Mouse (Mus musculus) gastrocnemius, adult 2 months (tissue): ENCODE measurements around the gene B3gntl1. TPM values are rescaled to one million over a fixed set of nuclear protein-coding genes. Genes with fewer than 3 reads are reported as not detected.

Source experiments
- DNase-seq: peaks from one replicate; pipeline ENCODE4 v3.0.0; 2022
- H3K27ac ChIP-seq: fragments of 200-600 bp; 2 replicates; pipeline ENCODE4 v1.8.1; 2022; ENCODE audit warnings: mild to moderate bottlenecking
- H3K4me3 ChIP-seq: fragments of 200-600 bp; 2 replicates; pipeline ENCODE4 v1.8.1; 2022; ENCODE audit warnings: mild to moderate bottlenecking, moderate library complexity
- CTCF ChIP-seq: fragments of 200-600 bp; IDR thresholded peaks from 2 replicates; pipeline ENCODE4 v1.8.1; 2022; ENCODE audit warnings: antibody characterized with exemption, mild to moderate bottlenecking, moderate library complexity
- intact Hi-C: fragments of 180-260 bp; cut with DNase I; formaldehyde crosslinking; loops from one replicate; pipeline ENCODE4 v1.15.1; 2025
- total RNA-seq, 2 experiments: library from RNA; stranded (reverse); gene quantifications; 2 replicates each; pipeline ENCODE4 v1.2.3; 2021

B3gntl1 gene
- total RNA-seq, 2 experiments from 2014 or later = 2.2 to 3.0 TPM

DNA sequence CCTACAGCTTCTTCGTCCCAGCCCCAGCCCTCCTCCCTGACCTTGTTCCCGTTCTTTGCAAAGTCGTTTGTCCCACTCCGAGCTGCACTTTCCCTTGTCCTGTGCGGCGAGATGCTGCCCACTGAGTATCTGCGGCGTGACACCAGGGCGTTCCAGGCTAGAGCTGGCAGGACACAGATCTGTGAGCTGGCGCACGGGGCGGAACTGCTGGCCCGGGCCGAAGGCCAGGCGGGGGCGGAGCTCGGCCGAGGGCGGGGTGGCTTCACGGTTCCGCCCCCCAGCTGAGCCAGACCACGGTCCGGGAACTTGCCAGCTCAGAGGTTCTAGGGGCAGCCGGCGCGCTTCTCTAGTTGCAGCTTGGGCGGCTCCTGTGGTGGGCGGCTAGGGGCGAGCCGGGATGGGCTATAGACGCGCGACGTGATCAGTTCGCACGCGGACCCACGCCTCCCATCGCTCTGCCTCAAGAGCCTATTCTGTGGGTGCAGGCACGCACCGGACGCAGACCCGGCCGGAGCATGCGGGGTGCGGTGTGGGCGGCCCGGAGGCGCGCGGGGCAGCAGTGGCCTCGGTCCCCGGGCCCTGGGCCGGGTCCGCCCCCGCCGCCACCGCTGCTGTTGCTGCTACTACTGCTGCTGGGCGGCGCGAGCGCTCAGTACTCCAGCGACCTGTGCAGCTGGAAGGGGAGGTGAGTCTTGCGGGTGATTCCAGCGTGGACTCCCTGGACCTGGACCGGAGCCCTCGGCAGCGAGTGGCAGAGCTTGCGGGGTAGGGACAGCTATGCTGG is 29.4 kb upstream of the B3gntl1 start:
- intact Hi-C loops = loop anchor here (1.0 to 5.0 kb wide), 3 partner anchors 29 to 105 kb away; partner anchors contain the start of gene B3gntl1
- H3K27ac ChIP-seq = peak overlapping the region; percentile 91
- TF ChIP-seq CTCF = no peak
- peak; percentile 98 for DNase-seq
- peak overlapping the region; percentile 76 for H3K4me3 ChIP-seq

DNA sequence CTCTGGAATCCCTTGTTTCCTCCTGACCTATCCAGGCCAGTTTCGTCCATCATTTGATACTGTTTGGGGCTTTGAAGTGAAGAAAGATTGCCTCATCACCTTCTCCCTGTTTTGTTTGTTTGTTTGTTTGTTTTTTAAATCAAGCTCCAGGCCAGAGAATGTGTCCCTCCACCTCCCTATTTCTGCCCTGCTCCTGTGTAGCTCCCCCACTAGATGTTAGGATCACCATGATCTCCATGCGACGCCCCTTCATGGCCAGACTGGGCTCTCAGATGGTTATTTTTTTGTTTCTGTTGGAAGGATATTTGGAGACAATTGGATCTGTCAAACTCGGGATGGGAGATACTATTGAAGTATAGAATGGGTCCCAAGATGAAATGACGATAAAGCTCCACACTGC is 28.3 kb upstream of the B3gntl1 start, which contains the start of gene Metrnl:
Gene Metrnl (plus strand): TSS at position 301 of the 400 bp plus-strand sequence.
- no peak for DNase-seq
- peak within 1 kb of the TSS; percentile 91 for H3K27ac ChIP-seq
- peak within 1 kb of the TSS; percentile 76 for H3K4me3 ChIP-seq
- no peak for TF ChIP-seq CTCF
- intact Hi-C loops = loop anchor here (5.0 kb wide), 2 partner anchors 44 to 106 kb away; no protein-coding TSS in a partner anchor

DNA sequence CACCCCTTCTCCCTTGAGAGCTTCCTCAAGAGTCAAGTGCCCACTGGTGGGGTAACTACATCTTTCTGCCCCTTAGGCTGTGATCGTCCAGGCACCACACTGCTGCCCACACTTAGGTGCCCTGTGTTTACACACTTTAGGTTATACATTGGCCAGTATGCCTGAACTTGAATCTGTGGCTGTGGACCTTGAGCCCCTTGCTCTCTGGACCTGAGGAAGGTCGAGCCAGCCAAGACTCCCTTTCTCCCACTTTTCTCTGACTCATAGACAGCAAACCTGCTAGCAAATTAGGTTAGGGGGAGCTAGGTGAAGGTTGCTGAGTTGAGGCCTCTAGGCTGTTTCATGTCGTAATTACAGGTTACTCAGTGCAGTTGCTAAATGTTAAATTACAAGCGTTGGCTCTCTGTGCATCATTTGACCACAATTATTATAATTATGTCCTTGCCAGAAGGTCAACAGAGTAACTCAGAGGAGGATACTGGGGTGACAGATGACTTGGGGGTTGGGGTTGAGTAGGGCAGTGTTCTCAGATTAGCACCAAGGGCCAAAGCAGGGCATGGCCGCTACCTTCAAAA is 25.5 kb upstream of the B3gntl1 start:
- Histone ChIP-seq H3K4me3 (no peak overlapping the region), H3K27ac (no peak overlapping the region)
- intact Hi-C loops = no loop called here
- TF ChIP-seq CTCF = no peak
- no peak for DNase-seq

DNA sequence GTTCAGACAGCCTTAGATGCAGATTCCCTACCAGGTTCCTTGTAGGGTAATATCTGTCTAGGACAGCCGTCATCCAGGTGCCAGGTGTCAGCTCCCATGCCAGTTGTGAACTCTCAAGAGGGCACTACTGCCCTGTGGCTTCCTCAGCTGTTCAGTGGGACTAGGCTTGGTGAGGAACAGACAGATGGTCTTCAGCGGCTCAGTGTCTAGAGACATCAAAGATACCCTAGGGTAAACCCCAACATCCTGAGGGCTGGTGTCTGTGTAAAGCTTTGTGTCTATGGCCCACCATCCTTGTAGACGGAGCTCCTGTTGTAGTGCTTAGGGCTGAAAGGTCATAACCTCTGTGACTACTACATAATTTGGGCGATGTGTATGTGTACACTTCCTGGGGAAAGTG is 24.3 kb upstream of the B3gntl1 start:
- intact Hi-C loops = no loop called here
- no peak for DNase-seq
- TF ChIP-seq CTCF = no peak
- Histone ChIP-seq H3K27ac (no peak overlapping the region), H3K4me3 (no peak overlapping the region)

DNA sequence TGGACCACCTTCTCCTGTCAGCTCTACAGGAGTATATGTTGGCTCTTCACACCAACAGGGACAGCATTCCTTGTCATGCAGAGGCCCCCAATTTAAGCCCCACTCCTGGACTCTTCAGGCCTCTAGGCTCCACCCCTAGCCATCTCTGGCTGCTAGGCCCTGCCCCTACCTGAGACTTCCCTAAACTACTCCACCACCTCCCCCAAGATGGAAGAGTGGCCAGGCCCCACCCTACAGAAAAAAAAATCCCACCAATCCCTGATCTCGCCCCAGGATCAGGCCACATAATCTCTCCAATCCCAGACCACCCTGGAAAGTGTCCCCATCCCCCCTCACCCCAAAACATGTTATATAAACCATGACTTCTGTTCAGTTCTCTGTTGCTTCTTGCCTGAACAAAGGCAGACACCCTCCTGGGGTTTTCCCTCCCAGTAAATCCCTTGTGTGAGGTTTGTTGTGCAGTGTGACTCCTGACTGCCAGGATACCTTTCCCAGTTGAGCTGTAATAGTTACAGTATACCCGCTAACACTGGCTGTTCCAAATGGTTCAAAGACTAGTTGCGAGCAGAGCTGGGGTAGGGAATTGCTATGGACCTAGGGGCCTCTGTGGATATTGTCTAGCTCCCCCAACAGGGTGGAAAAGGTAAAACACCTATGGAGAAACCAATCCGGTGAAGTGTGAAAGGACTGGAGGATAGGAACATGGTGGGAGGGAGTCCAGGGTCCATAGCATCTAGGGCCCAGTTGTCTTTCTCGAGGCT is 22.5 kb upstream of the B3gntl1 start:
- no peak for TF ChIP-seq CTCF
- DNase-seq = no peak
- intact Hi-C loops = no loop called here
- H3K4me3 ChIP-seq = no peak overlapping the region
- no peak overlapping the region for H3K27ac ChIP-seq

DNA sequence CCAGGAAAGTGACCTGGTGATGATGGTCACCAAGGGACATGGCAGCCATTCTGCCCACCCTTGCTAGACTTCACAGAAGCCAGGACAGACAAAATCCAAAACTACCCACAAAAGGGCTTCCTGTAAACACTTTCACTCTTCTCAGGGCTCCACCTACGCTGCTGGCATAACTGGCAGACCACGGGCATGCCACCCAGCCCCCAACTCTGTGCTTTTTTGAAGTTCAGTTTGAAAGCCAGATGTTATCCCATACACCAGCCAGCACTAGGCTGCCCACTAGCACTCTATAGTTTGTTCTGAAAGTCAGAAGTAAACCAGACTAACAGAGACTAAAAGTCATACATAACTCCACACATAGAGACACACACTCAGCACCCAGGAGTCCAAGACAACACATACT is 15.1 kb upstream of the B3gntl1 start:
- intact Hi-C loops = no loop called here
- no peak for TF ChIP-seq CTCF
- H3K4me3 ChIP-seq = no peak overlapping the region
- DNase-seq = no peak
- H3K27ac ChIP-seq = no peak overlapping the region

DNA sequence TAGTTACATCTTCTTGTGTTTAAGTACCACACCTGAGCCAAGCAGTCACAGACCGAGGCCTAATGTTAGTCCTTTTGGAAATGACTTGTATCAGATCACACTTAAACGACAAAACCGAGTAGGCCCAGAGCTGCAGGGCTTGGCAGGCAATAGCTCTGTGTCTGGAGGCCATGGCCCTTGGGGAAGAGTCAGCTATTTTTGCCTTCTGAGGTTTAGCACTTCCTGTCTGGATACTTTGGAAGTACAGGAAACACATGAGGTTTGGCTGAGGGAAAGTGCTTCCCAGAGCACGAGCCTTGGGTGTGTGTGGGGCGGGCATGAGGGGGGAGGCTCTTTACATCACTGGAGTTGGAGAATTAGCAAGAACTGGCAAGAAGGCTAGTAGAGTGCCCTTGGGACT is 13.7 kb upstream of the B3gntl1 start:
- no peak for DNase-seq
- Histone ChIP-seq H3K27ac (peak overlapping the region; percentile 76), H3K4me3 (no peak overlapping the region)
- intact Hi-C loops = no loop called here
- TF ChIP-seq CTCF = no peak

DNA sequence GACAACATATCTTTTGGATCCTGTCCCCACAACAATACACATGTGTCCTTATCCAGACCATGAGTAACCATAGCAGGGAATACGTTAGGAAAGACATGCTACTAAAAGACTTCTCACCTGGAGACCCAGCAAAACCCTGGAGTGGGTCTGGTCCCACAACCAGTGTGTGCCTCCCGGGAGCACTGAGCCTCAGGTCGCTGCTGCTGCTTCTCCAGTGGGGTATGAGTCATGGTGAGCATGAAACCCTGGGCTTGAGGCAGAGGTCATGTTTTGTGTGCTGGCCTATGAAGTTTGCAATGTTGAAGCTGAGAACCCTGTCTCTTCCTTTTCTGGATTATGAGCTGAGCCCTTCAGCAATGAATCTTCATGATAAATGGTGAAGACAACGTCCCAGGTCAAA is 13.1 kb upstream of the B3gntl1 start:
- intact Hi-C loops = no loop called here
- Histone ChIP-seq H3K4me3 (no peak overlapping the region), H3K27ac (peak overlapping the region; percentile 76)
- no peak for TF ChIP-seq CTCF
- no peak for DNase-seq

DNA sequence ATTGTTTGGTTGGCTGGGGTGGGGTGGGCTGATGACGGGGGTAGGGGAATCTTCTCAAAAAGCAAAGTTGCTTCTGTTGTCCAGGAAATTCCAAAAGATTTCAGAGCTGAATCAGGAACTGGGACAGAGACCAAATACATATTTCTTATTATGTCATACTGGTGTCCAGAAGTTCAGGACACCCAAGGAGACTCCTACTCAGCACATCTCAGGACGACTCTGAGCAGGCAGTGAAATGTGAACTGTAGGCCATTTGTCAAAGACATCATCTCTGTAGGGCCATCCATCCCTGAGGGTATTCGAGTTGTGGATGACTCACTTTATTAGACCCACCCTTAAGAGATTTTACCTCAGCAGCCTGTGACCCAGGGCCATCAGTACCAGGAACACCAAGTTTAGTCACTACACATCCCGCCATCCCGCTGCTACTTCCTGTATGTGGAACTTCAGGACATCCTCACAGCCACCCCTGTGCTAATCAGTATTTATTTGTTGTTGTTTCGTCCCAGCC is 12.6 kb upstream of the B3gntl1 start:
- no peak for DNase-seq
- Histone ChIP-seq H3K4me3 (no peak overlapping the region), H3K27ac (peak overlapping the region; percentile 76)
- TF ChIP-seq CTCF = no peak
- intact Hi-C loops = no loop called here

DNA sequence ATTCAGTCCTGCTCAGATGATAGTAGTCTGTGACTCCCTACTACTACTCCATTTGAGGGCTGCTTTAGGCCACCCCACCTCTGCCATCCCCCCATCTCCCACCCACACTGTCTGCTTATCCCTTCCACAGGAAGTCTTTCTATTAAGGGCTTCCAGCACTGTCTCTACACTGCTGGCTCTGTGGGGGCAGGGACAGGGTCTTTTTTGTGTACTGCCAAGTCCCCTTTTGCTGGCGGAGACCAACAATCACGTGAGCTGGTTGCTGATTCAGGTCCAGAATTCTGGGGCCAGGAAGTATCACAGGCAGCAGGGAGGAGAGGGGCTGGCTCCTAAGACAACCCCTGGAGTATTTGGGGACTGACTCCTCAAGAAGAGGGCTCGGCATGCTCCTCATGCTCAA is 10.3 kb upstream of the B3gntl1 start:
- intact Hi-C loops = no loop called here
- no peak overlapping the region for H3K27ac ChIP-seq
- TF ChIP-seq CTCF = no peak
- H3K4me3 ChIP-seq = no peak overlapping the region
- no peak for DNase-seq

DNA sequence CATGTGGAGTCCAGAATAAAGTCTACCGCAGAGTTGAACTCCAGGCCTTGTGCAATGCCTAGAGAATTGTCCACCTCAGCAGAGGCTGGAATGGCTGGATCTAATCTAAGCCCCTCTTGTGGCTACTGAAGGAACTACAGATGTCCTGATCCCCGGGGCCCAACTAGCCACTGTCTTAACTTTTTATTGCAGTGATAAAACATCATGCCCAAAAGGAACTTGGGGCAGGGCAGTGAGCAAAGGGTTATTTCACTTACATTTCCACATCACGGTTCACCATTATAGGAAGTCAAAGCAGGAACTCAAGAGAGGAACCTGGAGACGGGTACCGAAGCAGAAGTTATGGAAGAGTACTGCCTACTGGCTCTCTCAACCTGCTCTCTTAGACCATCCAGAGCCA is 7.8 kb upstream of the B3gntl1 start:
- intact Hi-C loops = no loop called here
- Histone ChIP-seq H3K27ac (no peak overlapping the region), H3K4me3 (no peak overlapping the region)
- TF ChIP-seq CTCF = peak; percentile 63
- peak; percentile 29 for DNase-seq

DNA sequence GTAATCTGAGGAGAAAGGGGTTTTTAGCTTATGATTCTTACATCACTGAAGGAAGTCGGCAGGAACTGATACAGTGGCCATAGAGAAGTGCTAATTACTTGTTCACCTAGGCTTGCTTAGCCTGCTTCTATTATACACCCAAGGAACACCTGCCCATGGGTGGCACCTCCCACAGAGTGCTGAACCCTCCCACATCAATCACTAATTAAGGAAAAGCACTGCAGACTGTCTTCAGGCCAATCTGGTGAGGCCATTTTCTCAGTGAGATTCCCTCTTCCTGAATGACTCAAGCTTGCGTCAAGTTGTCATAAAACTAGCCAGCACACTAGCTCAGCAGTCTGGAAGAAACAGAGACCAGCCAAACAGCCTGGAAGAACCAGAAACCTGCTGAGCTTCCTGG is 6.6 kb upstream of the B3gntl1 start:
- intact Hi-C loops = no loop called here
- Histone ChIP-seq H3K4me3 (no peak overlapping the region), H3K27ac (no peak overlapping the region)
- no peak for DNase-seq
- TF ChIP-seq CTCF = no peak

DNA sequence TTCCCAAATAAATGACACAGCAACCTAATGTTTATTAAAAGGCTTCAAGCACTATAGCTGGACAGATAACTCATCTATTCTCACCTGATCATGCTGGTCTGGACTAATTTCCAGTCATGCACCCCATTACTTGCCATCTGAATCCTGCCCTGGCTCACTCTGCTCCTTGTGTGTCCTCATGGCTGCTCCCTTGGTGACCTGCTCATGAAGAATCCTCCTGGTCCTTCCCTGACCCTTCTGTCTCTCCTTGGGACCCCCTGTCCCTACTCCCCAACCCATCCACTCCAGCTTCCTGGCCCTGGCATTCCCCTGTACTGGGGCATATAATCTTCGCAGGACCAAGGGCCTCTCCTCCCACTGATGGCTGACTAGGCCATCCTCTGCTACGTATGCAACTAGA is 3.9 kb upstream of the B3gntl1 start:
- DNase-seq = no peak
- no peak for TF ChIP-seq CTCF
- no peak overlapping the region for H3K4me3 ChIP-seq
- no peak overlapping the region for H3K27ac ChIP-seq
- intact Hi-C loops = no loop called here
